Mouse (Mus musculus) left cerebral cortex, postnatal 14 days (tissue): Measurements from ENCODE around the gene Cacna1c. TPM values are rescaled to one million over a fixed set of nuclear protein-coding genes. Genes with fewer than 3 reads are reported as not detected.

Experiments
- DNase-seq, 2 experiments: peaks; one replicate each; pipeline ENCODE4 v3.0.0; 2021 to 2022; ENCODE audit warnings: low spot score in 2 of 2, mixed read lengths in 1 of 2
- intact Hi-C: fragments of 180-260 bp; cut with DNase I; formaldehyde crosslinking; loops from one replicate; pipeline ENCODE4 v1.15.1; 2025
- total RNA-seq, 2 experiments: library from RNA; stranded (reverse); gene quantifications; 2 replicates each; pipeline ENCODE4 v1.2.3; 2021

Gene Cacna1c
- total RNA-seq, 2 experiments from 2014 or later, result 66.9 to 73.5 TPM

- intact Hi-C loops, result no loop called here
- DNase-seq, result no peak
These were observed 628.4 kb downstream of the Cacna1c start for GRCm38 (mm10) chr6:118567816-118568215.

GRCm38 (mm10) chr6:118561745-118562609 is 634.2 kb downstream of the Cacna1c start, which contains the start of gene Ankrd26:
Gene Ankrd26, minus strand, starts transcription at chr6:118562226.
- DNase-seq, result peak; percentile 87 to 92
- intact Hi-C loops, result no loop called here

- intact Hi-C loops, result no loop called here
- DNase-seq, result no peak
These were observed 635.0 kb downstream of the Cacna1c start for GRCm38 (mm10) chr6:118561225-118561624.

- intact Hi-C loops, result no loop called here
These were observed 657.6 kb downstream of the Cacna1c start for GRCm38 (mm10) chr6:118538627-118539026.

More at GRCm38 (mm10) chr6:118538627-118539026, 657.6 kb downstream of the Cacna1c start:
- no peak for DNase-seq

Other genes starting within 250 kb of the Cacna1c start
- 10 to 100 TPM; 11.7 to 14.5 TPM for gene Dcp1b, start 21.2 kb downstream of the Cacna1c start, total RNA-seq
- gene Cacna2d4, start 40.1 kb upstream of the Cacna1c start, total RNA-seq, result 1 to 10 TPM; 1.7 to 3.1 TPM
- gene Lrtm2, start 134.3 kb upstream of the Cacna1c start, total RNA-seq, result 10 to 100 TPM; 43.5 to 48.3 TPM
- 10 to 100 TPM; 37.7 to 44.4 TPM for gene Adipor2, start 221.3 kb upstream of the Cacna1c start, total RNA-seq